Mouse (Mus musculus): ENCODE measurements around the gene Arl11. TPM values are rescaled to one million over a fixed set of nuclear protein-coding genes. Genes with fewer than 3 reads are reported as not detected.
"Not testable (repeated sequence)": the region's sequence is repeated elsewhere in the genome, so short reads cannot be mapped to it uniquely, and the experiment has no call there.

Gene Arl11
- polyA plus RNA-seq (2017; shearing (Covaris generic)), result under 1 TPM; 0.30 to 0.64 (median 0.53) TPM

- peak; percentile 54 for ATAC-seq
Observed at GRCm38 (mm10) chr14:61309593-61309992, at the start of gene Arl11. Gene Arl11, plus strand, starts transcription at chr14:61309753.

- ATAC-seq, result no peak
Observed at GRCm38 (mm10) chr14:61267908-61268475, 41.6 kb upstream of the Arl11 start.

- ATAC-seq, result no peak
Observed at GRCm38 (mm10) chr14:61274414-61275198, 34.9 kb upstream of the Arl11 start.

- ATAC-seq, result no peak
Observed at GRCm38 (mm10) chr14:61277285-61277684, 32.3 kb upstream of the Arl11 start.

- ATAC-seq, result no peak
Observed at GRCm38 (mm10) chr14:61278676-61279300, 30.8 kb upstream of the Arl11 start.

- no peak for ATAC-seq
Observed at GRCm38 (mm10) chr14:61288606-61289286, 20.8 kb upstream of the Arl11 start.

GRCm38 (mm10) chr14:61290664-61291063, 18.9 kb upstream of the Arl11 start:
- ATAC-seq, result no peak

- ATAC-seq, result no peak
Observed at GRCm38 (mm10) chr14:61293884-61294737, 15.4 kb upstream of the Arl11 start.

- peak; percentile 28 for ATAC-seq
Observed at GRCm38 (mm10) chr14:61294738-61295079, 14.8 kb upstream of the Arl11 start.

GRCm38 (mm10) chr14:61299810-61300209, 9.7 kb upstream of the Arl11 start:
- ATAC-seq, result no peak

GRCm38 (mm10) chr14:61301323-61301722, 8.2 kb upstream of the Arl11 start:
- ATAC-seq, result no peak

- ATAC-seq, result no peak
Observed at GRCm38 (mm10) chr14:61302428-61302827, 7.1 kb upstream of the Arl11 start.

GRCm38 (mm10) chr14:61303969-61304609, 5.5 kb upstream of the Arl11 start:
- ATAC-seq, result no peak

GRCm38 (mm10) chr14:61310036-61310772, 651 bp downstream of the Arl11 start:
- ATAC-seq, result no peak

GRCm38 (mm10) chr14:61310963-61311362, 1.4 kb downstream of the Arl11 start:
- ATAC-seq, result no peak

GRCm38 (mm10) chr14:61316861-61317260, 7.3 kb downstream of the Arl11 start:
- no peak for ATAC-seq

GRCm38 (mm10) chr14:61320765-61321164, 11.2 kb downstream of the Arl11 start:
- ATAC-seq, result no peak

GRCm38 (mm10) chr14:61321200-61321599, 11.6 kb downstream of the Arl11 start:
- ATAC-seq, result no peak

GRCm38 (mm10) chr14:61322740-61323139, 13.2 kb downstream of the Arl11 start:
- no peak for ATAC-seq

- ATAC-seq, result not testable (repeated sequence)
Observed at GRCm38 (mm10) chr14:61327007-61327406, 17.5 kb downstream of the Arl11 start.
